ENCODE assay signal across 14 mouse cellular contexts in genomic region chr11:23079936-23080794, GRCm38 (mm10).
DNase-seq lines count a peak whose midpoint lies in the region; ATAC-seq and TF ChIP-seq lines count a peak whose summit lies in the region.
"Had no signal": no experiment of that assay in that cellular context is flagged by ENCODE, and none has a peak within 500 bp of the region (broad histone marks: within the 10 kb centered on the region; RNA-seq: fewer than 3 reads in every experiment).

No protein-coding gene starts in this region.

- H3K9me3 ChIP-seq in lung, embryonic 16.5 days (ENCODE audit: control insufficient read depth, low read length), result no peaks in the 10 kb centered on the region
- H3K9me3 ChIP-seq in MEL (replicated peaks; ENCODE audit: insufficient read depth, low read length), result no peaks in the 10 kb centered on the region
- H3K9me3 ChIP-seq: forebrain, embryonic 10.5 days; hindbrain, embryonic 15.5 days; midbrain, embryonic 10.5 days had no signal

- no peak overlapping the region for H3K4me2 ChIP-seq in lung, embryonic 16.5 days (ENCODE audit: low read depth, low read length)
- H3K4me2 ChIP-seq: hindbrain, embryonic 15.5 days had no signal

- no peak for TF ChIP-seq CTCF in MEL (IDR thresholded peaks at IDR 0.05 in 2 of 3, conservative IDR thresholded peaks at IDR 0.05 in 1 of 3; ENCODE audit: control insufficient read depth in 1 of 3, insufficient read depth in 1 of 3, low read depth in 2 of 3, low read length in 3 of 3, poor library complexity in 1 of 3, severe bottlenecking in 1 of 3)

- H3K36me3 ChIP-seq in lung, embryonic 16.5 days (ENCODE audit: control insufficient read depth, insufficient read depth, low read length), result no peaks in the 10 kb centered on the region
- H3K36me3 ChIP-seq in MEL (ENCODE audit: control insufficient read depth in 1 of 2, insufficient read depth in 2 of 2, low read length in 2 of 2), result no peaks in the 10 kb centered on the region
- H3K36me3 ChIP-seq: forebrain, embryonic 10.5 days; hindbrain, embryonic 15.5 days; midbrain, embryonic 10.5 days had no signal

- TF ChIP-seq POLR2A in MEL (IDR thresholded peaks at IDR 0.05; ENCODE audit: control insufficient read depth in 1 of 2, insufficient read depth in 1 of 2, low read depth in 1 of 2, low read length in 2 of 2, poor library complexity in 1 of 2), result no peak

- H3K27ac ChIP-seq in lung, embryonic 16.5 days (ENCODE audit: low read length), result 0 out of 2 replicates have a peak overlapping the region, but pooled peaks have one; percentile 13
- H3K27ac ChIP-seq in MEL (ENCODE audit: control insufficient read depth, low read depth, low read length), result no peak overlapping the region
- H3K27ac ChIP-seq: forebrain, embryonic 10.5 days; hindbrain, embryonic 15.5 days; midbrain, embryonic 10.5 days had no signal

- no peaks in the 10 kb centered on the region for H3K27me3 ChIP-seq in lung, embryonic 16.5 days (ENCODE audit: control insufficient read depth, insufficient read depth, low read depth, low read length)
- H3K27me3 ChIP-seq in MEL (ENCODE audit: control insufficient read depth in 1 of 2, insufficient read depth in 2 of 2, low read length in 2 of 2), result no peaks in the 10 kb centered on the region
- H3K27me3 ChIP-seq: hindbrain, embryonic 15.5 days had no signal

- no peak overlapping the region for H3K4me3 ChIP-seq in lung, embryonic 16.5 days (ENCODE audit: low read length)
- no peak overlapping the region for H3K4me3 ChIP-seq in MEL (ENCODE audit: control insufficient read depth in 1 of 2, insufficient read depth in 1 of 2, low read depth in 2 of 2, low read length in 2 of 2)
- H3K4me3 ChIP-seq: forebrain, embryonic 10.5 days; hindbrain, embryonic 15.5 days; midbrain, embryonic 10.5 days had no signal

- intact Hi-C loops in heart, postnatal 10 days (cut with DNase I), result no loop called here

- TF ChIP-seq RAD21 in MEL (IDR thresholded peaks at IDR 0.05; ENCODE audit: low read depth, low read length), result no peak

- H3K9ac ChIP-seq in lung, embryonic 16.5 days (ENCODE audit: low read length), result no peak overlapping the region
- H3K9ac ChIP-seq in MEL (ENCODE audit: control insufficient read depth, low read depth, low read length, poor library complexity, severe bottlenecking), result no peak overlapping the region
- H3K9ac ChIP-seq: hindbrain, embryonic 15.5 days had no signal

- peak; percentile 2 to 5 for DNase-seq in heart, postnatal 10 days
- DNase-seq in heart, adult 9 months (ENCODE audit: low spot score in 2 of 2), result no peak
- no peak for DNase-seq in lung, postnatal 10 days
- no peak for DNase-seq in MEL (ENCODE audit: low read depth, low spot score)
- peak; percentile 18 for DNase-seq in forelimb bud, embryonic 11.5 days (ENCODE audit: low read depth, low spot score)
- DNase-seq in frontal cortex, postnatal 36 days (ENCODE audit: low spot score in 2 of 2), result no peak
- DNase-seq: cerebellum, postnatal 25 days; gastrocnemius, postnatal 36 days; retina, postnatal 1 day; thymus, postnatal 4 days had no signal

- peaks cover 3% of the 10 kb centered on the region; the same call in 1 of the 2 replicates for H3K4me1 ChIP-seq in lung, embryonic 16.5 days (replicated peaks; ENCODE audit: control insufficient read depth, insufficient read depth, low read length)
- 0 out of 4 replicates have a peak, but pooled peaks cover 0 to 3% of the 10 kb centered on the region in 2 experiments for H3K4me1 ChIP-seq in MEL (ENCODE audit: control insufficient read depth in 1 of 2, insufficient read depth in 2 of 2, low read length in 2 of 2)
- H3K4me1 ChIP-seq: hindbrain, embryonic 15.5 days had no signal

- ATAC-seq in lung, embryonic 16.5 days (ENCODE audit: low read depth), result no peak

- H3K79me2 ChIP-seq in MEL (ENCODE audit: control insufficient read depth, insufficient read depth, low read length, poor library complexity), result no peaks in the 10 kb centered on the region

- 67% methylated on average over 3 of the region's 3 CpGs for WGBS in lung, embryonic 16.5 days

- no peak for TF ChIP-seq EP300 in MEL (IDR thresholded peaks at IDR 0.05; ENCODE audit: low read depth in 1 of 2, low read length in 2 of 2)

TF ChIP-seq in MEL, 35 proteins besides CTCF, POLR2A, EP300 and RAD21:
- TF ChIP-seq ZKSCAN1 (IDR thresholded peaks at IDR 0.05; ENCODE audit: low read depth, low read length) (peak; percentile 65; the same call in 1 of the 2 replicates), TCF12 (IDR thresholded peaks at IDR 0.05; ENCODE audit: low read depth, low read length) (no peak)
TF ChIP-seq in MEL: peak in this region for 1.

Comparison
In these comparisons a context has a peak if more than half of its experiments do, and no peak if none do; other contexts are left out.
1. DNase-seq: peak in heart, postnatal 10 days (2 of 2) and forelimb bud, embryonic 11.5 days (single experiment); none in heart, adult 9 months (0 of 2), lung, postnatal 10 days (single experiment), MEL (single experiment) and frontal cortex, postnatal 36 days (0 of 2).